Mouse (Mus musculus): ENCODE data around the gene Fam53b. TPM values are rescaled to one million over a fixed set of nuclear protein-coding genes. Genes with fewer than 3 reads are reported as not detected.

The Fam53b gene
- polyA plus RNA-seq, 1 experiment from 2014 or later: 25.3 TPM

DNA sequence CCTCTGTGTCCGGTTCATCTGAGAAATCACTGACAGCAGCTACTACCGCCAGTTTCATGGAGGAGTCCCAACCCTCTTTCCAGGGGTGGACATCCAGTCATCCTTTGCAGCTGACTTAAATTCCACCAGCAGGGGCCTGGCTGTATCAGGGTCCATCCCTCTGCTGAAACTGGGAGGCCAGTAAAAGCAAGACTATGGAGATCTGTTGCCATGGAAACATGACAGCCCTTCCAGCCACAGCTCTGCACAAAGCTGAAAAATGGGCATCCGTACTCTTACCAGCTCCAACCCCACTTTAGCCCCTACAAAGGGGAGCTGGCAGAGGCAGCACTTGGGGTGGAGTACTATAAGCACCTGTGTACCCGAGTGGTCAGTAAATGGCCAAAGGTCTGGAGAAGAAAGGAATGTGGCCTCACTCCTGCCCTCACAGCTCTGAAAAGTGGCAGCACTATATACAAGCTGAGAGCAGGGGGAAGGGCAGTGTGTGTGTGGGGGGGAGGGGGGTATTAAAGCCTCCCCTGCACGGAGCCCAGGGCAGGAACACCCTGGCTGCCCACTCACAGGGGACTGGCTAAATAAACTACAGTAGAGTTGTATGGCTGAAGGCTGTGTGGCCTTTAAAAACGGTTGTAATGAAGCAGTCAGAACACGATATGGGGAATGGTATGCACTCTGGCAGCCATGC is 32.4 kb downstream of the Fam53b start:
- Histone ChIP-seq H3K27me3 (no peaks in the 10 kb centered on the region), H3K4me2 (replicated peaks) (0 out of 2 replicates have a peak overlapping the region, but pooled peaks have one; percentile 17), H3K36me3 (peaks cover 28% of the 10 kb centered on the region), H3K9me3 (replicated peaks) (no peaks in the 10 kb centered on the region), H3K27ac (peak overlapping the region; percentile 62), H3K4me3 (no peak overlapping the region), H3K4me1 (peaks cover 39% of the 10 kb centered on the region), H3K9ac (no peak overlapping the region)
- 16% methylated on average over 7 of the region's 7 CpGs for WGBS
- ATAC-seq (ENCODE audit: low FRiP score): peak; percentile 75

DNA sequence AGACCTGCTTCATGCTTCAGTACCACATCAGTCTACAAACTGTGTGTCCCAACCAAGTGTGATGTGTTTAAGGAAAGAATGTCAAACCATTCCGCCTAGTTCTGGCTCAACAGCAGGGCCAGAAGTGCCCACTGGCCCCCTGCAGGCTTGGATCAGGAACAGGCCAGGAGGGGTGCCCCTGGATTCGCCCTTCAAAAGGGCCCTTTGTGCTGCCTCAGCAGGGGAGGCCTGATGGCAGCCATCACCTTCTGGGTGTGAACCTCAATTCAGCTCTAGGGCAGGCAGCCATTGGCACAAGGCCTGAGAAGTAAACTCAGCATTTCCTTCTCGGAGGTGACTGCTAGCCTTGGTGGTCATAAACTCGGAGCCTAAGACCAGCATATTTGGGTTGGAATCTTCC is 33.1 kb downstream of the Fam53b start:
- Histone ChIP-seq H3K4me1 (peaks cover 33% of the 10 kb centered on the region), H3K27me3 (no peaks in the 10 kb centered on the region), H3K4me3 (no peak overlapping the region), H3K27ac (peak overlapping the region; percentile 62; the same call in 1 of the 2 replicates), H3K9me3 (replicated peaks) (no peaks in the 10 kb centered on the region), H3K36me3 (peaks cover 35% of the 10 kb centered on the region), H3K4me2 (replicated peaks) (no peak overlapping the region), H3K9ac (no peak overlapping the region)
- no peak for ATAC-seq (ENCODE audit: low FRiP score)
- WGBS: 31% methylated on average over 4 of the region's 4 CpGs

DNA sequence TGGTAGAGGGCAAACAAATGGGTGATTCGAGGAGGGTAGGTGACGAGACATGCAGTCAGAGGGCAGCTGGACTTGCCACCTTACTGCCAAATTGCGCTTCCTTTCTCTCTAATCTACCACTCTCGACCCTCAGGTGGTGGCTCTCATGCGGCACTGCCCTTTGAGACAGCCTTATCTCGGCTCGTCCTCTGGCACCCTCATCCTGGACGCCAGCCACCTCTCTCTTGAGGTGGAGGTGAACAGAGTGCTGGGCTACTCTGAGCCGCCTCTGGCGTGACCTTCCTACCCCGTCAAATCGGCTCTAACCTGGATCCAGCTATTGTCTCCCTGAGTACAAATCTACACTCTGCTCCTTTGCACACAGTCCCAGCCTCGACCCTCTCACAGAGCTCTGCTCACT is 35.1 kb downstream of the Fam53b start:
- peaks cover 39% of the 10 kb centered on the region for H3K36me3 ChIP-seq
- H3K4me3 ChIP-seq: no peak overlapping the region
- H3K9me3 ChIP-seq (replicated peaks): no peaks in the 10 kb centered on the region
- H3K4me1 ChIP-seq: peaks cover 29% of the 10 kb centered on the region
- no peak overlapping the region for H3K27ac ChIP-seq
- 92% methylated on average over 13 of the region's 13 CpGs for WGBS
- no peak for ATAC-seq (ENCODE audit: low FRiP score)
- H3K27me3 ChIP-seq: no peaks in the 10 kb centered on the region
- no peak overlapping the region for H3K4me2 ChIP-seq (replicated peaks)
- no peak overlapping the region for H3K9ac ChIP-seq

GRCm38 (mm10) chr7:132777728-132778453 is 35.8 kb downstream of the Fam53b start:
- no peaks in the 10 kb centered on the region for H3K27me3 ChIP-seq
- no peak overlapping the region for H3K9ac ChIP-seq
- peaks cover 39% of the 10 kb centered on the region for H3K36me3 ChIP-seq
- H3K27ac ChIP-seq: no peak overlapping the region
- no peak for ATAC-seq (ENCODE audit: low FRiP score)
- no peaks in the 10 kb centered on the region for H3K9me3 ChIP-seq (replicated peaks)
- H3K4me2 ChIP-seq (replicated peaks): no peak overlapping the region
- 92% methylated on average over 1 of the region's 1 CpGs for WGBS
- H3K4me3 ChIP-seq: no peak overlapping the region
- H3K4me1 ChIP-seq: peaks cover 29% of the 10 kb centered on the region

GRCm38 (mm10) chr7:132777117-132777516 is 36.6 kb downstream of the Fam53b start:
- Histone ChIP-seq H3K27ac (no peak overlapping the region), H3K9me3 (replicated peaks) (no peaks in the 10 kb centered on the region), H3K4me2 (replicated peaks) (no peak overlapping the region), H3K27me3 (no peaks in the 10 kb centered on the region), H3K9ac (no peak overlapping the region), H3K4me1 (peaks cover 27% of the 10 kb centered on the region), H3K36me3 (peaks cover 39% of the 10 kb centered on the region), H3K4me3 (no peak overlapping the region)
- ATAC-seq (ENCODE audit: low FRiP score): no peak
- WGBS: 83% methylated on average over 7 of the region's 7 CpGs

DNA sequence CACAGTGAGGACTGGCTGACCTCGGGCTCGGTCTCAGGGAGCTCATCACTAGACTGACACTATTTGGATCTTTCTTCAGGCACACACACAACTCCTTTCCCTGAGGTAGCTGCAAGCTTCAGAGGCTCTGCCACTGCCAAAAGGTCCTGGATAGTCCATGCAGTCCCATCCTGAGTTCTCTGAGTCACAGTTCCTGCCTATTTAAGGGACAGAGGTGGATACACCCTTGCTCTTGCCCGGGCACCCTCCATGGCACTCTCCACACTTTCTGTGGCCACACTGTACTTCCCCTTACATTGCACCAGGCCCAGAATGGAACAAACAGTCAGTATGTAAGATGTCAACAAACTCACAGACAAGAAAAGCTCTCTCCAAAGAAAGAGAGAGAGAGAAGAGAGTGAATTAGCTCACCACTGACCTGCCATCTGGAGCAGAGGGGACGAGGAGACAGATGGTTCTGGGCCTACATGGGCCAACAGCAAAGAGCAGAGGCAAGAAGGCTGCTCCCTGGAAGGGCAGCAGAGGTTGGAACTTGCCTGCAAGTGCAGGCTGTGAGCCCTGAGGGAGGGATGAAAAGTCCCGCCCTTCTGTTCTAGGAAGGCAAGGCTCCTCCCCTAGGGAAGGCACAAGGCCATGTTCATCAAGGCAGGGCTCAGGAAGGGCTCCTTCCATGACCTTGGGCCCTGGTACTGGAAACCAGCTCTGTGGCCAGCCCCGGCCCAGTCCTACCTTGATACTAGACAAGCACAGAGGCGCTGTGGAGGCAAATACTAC is 37.2 kb downstream of the Fam53b start:
- Histone ChIP-seq H3K4me2 (replicated peaks) (no peak overlapping the region), H3K4me1 (peaks cover 21% of the 10 kb centered on the region), H3K9ac (no peak overlapping the region), H3K27ac (no peak overlapping the region), H3K4me3 (no peak overlapping the region), H3K9me3 (replicated peaks) (no peaks in the 10 kb centered on the region), H3K36me3 (peaks cover 39% of the 10 kb centered on the region), H3K27me3 (no peaks in the 10 kb centered on the region)
- WGBS: 87% methylated on average over 7 of the region's 7 CpGs
- ATAC-seq (ENCODE audit: low FRiP score): no peak

GRCm38 (mm10) chr7:132775922-132776321 is 37.8 kb downstream of the Fam53b start:
- WGBS: 96% methylated on average over 10 of the region's 10 CpGs
- H3K27ac ChIP-seq: no peak overlapping the region
- no peaks in the 10 kb centered on the region for H3K9me3 ChIP-seq (replicated peaks)
- ATAC-seq (ENCODE audit: low FRiP score): no peak
- no peak overlapping the region for H3K4me3 ChIP-seq
- H3K4me1 ChIP-seq: peaks cover 15% of the 10 kb centered on the region
- no peak overlapping the region for H3K4me2 ChIP-seq (replicated peaks)
- no peaks in the 10 kb centered on the region for H3K27me3 ChIP-seq
- H3K36me3 ChIP-seq: peaks cover 39% of the 10 kb centered on the region
- no peak overlapping the region for H3K9ac ChIP-seq

DNA sequence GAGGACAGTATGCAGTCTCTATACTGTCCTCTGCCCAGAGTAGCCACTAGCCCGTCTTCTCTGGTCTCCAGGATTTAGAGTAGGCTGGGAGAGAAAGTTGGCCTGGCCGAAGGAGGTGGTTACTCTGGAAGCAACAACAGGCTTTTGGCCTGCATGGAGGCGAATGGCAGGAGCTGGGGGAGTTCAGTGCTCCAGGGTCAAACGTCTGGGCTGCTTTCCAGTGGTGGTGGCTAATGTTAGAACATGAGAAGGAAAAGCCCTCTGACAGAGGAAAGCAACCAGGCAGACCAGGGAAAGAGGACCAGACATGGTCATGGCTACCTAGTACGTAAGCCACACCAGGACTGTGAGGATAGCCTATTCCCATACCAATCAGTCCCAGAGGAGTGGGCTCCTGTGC is 38.4 kb downstream of the Fam53b start:
- Histone ChIP-seq H3K27me3 (no peaks in the 10 kb centered on the region), H3K4me3 (no peak overlapping the region), H3K4me2 (replicated peaks) (no peak overlapping the region), H3K9me3 (replicated peaks) (no peaks in the 10 kb centered on the region), H3K27ac (no peak overlapping the region), H3K9ac (no peak overlapping the region), H3K36me3 (peaks cover 42% of the 10 kb centered on the region), H3K4me1 (peaks cover 9% of the 10 kb centered on the region)
- no peak for ATAC-seq (ENCODE audit: low FRiP score)
- WGBS: 86% methylated on average over 5 of the region's 5 CpGs

DNA sequence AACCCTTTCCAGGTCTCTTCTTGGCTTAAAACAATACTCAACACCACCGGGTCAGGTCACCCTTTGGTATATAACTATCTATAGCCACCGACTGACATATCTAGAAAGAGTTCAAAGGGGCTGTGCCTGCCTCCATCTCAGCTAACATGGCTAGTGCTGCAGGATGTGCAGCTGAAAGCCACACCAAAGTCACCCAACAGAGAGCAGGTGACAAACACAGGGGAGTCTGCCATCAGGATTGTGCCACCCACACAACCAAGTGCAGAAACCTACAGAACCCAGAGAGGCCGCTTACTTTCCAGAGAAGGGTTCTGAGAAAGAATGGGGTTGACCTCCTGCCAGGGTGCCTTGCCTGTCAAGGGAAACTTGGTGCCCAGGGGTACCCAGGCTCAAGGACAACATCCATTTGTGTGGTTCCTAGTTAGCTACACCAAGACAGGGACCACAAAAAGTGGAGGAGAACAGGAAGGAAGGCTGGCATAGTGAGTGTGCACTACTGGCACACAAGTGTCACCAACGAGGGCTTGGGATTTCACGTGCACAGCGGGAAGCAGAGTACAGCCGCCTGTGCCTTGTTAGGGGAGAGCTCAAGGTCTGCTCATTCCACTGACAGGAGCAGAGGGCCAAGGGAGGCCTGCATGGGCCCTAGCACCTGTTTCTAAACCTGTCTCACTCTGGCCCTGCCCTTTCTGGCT is 40.5 kb downstream of the Fam53b start:
- Histone ChIP-seq H3K4me1 (peaks cover under 1% of the 10 kb centered on the region), H3K4me2 (replicated peaks) (no peak overlapping the region), H3K9me3 (replicated peaks) (no peaks in the 10 kb centered on the region), H3K36me3 (peaks cover 37% of the 10 kb centered on the region), H3K4me3 (no peak overlapping the region), H3K27ac (no peak overlapping the region), H3K9ac (no peak overlapping the region), H3K27me3 (no peaks in the 10 kb centered on the region)
- ATAC-seq (ENCODE audit: low FRiP score): no peak
- WGBS: 89% methylated on average over 7 of the region's 7 CpGs

DNA sequence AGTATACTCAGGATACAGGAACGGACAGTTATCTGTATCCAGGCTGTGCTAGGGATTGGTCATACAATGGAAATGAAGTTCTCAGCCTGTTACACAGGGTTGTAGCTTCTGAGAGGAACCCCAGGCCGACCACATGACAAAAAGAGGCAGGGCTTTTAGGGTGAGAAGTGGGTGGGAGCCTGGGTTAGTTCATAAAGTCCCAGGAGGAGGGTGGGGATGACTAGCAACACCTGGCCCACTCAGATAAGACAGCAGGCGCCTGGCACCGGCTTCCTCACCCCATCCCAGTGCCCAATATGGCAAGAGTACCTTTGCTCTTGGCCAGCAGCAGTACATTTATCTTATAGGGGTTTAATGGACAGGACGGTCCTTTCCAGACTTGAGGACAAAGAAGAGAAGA is 41.2 kb downstream of the Fam53b start:
- H3K27ac ChIP-seq: no peak overlapping the region
- H3K36me3 ChIP-seq: peaks cover 30% of the 10 kb centered on the region
- WGBS: 87% methylated on average over 5 of the region's 5 CpGs
- H3K4me1 ChIP-seq: peaks cover 7% of the 10 kb centered on the region
- H3K27me3 ChIP-seq: no peaks in the 10 kb centered on the region
- no peak overlapping the region for H3K9ac ChIP-seq
- H3K4me2 ChIP-seq (replicated peaks): no peak overlapping the region
- ATAC-seq (ENCODE audit: low FRiP score): no peak
- H3K4me3 ChIP-seq: no peak overlapping the region
- H3K9me3 ChIP-seq (replicated peaks): no peaks in the 10 kb centered on the region

DNA sequence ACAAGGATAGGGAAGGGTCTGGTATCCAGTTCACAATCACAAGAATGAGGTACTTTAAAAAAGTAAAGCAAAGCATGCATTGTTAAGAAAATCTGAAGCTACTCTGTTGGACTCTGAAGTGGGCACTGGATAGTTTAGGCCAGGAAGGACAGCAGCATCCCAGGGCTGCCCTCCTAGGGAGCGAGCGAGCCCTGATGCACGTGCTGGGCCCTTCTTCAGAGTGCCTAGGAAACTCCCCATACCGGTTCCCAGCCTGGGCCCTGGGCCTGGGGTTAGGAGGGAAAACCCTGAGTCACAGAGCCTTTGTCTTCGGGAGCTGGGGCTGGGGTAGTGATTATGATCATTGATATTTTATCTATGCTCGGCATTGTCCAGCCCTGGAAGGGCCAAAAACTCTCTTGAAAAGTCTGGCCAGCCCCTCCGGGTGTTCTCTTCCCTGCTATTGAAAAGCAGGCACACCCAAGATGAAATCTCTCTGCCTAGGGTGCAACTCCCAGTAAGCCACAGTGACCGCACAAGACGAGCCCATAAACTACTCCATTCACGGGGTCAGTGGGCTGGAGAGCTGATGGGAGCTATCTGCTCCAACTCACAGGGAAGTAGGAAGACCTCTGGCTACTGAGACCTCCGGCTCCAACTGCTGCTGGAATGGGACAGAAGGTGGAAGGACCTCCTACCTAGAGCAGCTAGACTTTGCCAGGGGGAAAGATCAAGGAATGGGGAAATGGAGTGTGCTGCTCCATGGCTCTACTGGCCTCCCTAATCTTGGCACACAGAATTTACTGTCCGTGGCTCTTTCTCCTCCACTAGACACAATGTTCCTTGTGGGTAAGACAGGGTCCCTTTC is 45.0 kb downstream of the Fam53b start:
- Histone ChIP-seq H3K9ac (no peak overlapping the region), H3K4me1 (peaks cover 22% of the 10 kb centered on the region), H3K4me3 (no peak overlapping the region), H3K4me2 (replicated peaks) (no peak overlapping the region), H3K9me3 (replicated peaks) (no peaks in the 10 kb centered on the region), H3K27ac (no peak overlapping the region), H3K36me3 (0 out of 2 replicates have a peak, but pooled peaks cover 12% of the 10 kb centered on the region), H3K27me3 (no peaks in the 10 kb centered on the region)
- ATAC-seq (ENCODE audit: low FRiP score): no peak
- 81% methylated on average over 12 of the region's 12 CpGs for WGBS
